Mouse (Mus musculus): ENCODE measurements at regions not wholly inside any gene's neighbourhood (a gene's known extent, or its start where the extent isn't known, plus 50 kb on each side); places are given as distances from the start of the nearest gene placed in this dataset.

DNA sequence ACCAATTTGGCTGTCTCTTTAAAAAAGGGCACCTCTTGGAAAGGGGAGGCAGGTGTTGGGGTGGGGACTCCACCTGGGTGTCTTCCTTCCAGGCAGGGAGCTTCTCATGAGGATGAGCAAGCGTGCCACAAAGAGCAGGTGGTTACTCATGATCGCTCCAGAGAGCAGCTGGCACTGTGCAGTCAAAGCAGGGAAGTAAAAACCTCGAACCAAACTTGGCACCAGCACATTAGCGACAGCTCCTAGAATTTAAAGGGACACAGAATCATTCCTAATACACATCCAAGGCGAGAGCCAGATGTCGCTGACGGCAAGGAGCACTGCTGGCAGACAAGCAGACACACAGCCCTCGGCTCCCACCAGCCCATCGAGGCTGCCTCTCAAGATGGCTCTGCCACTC lies 70.4 kb downstream of the Irx5 start:
- DNase-seq = no peak

- no peak for DNase-seq
Measured at GRCm38 (mm10) chr8:92437075-92437663, 79.7 kb downstream of the Irx5 start.

- DNase-seq = no peak
Measured at GRCm38 (mm10) chr8:92438294-92438693, 80.9 kb downstream of the Irx5 start.

- DNase-seq = no peak
Measured at GRCm38 (mm10) chr8:92439713-92440436, 82.5 kb downstream of the Irx5 start.

DNA sequence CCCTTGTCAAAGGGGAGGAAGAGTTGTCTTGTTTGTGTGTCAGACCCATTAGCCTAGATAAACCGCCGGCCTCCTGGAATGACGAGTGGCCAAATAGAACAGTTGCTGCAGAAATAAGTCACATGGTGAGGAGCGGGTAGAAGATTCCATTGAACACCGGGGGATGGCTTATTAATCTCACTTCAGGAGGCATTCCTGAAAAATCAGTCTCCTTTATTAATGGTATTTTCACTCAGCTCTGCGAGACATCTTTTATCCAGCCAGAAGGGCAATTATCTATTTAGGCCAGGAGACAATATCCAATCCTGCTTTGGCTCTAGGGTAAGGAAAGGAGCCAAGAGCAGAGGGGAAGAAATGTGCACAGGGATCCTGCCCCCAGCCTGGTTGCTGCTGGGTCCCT lies 84.7 kb downstream of the Irx5 start:
- DNase-seq = no peak

DNA sequence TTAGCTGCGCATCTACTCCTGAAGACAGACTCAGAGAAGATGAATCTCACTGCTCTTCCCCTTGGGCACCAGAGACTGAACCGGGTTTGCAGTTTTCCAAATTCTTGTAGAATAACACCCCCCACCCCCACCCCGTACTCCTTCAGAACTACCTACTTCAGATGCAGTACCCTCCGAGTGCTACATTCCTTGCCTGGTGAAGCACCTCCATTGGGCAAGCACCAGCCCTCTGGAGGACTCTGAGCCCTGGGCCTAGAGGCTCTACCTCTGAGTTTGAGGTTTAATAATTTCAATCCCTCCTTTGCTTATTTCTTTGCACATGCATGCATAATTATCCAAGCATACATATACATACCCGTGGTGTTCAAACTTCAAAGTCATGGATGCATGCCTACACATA lies 101.9 kb downstream of the Irx5 start:
- DNase-seq = no peak

DNA sequence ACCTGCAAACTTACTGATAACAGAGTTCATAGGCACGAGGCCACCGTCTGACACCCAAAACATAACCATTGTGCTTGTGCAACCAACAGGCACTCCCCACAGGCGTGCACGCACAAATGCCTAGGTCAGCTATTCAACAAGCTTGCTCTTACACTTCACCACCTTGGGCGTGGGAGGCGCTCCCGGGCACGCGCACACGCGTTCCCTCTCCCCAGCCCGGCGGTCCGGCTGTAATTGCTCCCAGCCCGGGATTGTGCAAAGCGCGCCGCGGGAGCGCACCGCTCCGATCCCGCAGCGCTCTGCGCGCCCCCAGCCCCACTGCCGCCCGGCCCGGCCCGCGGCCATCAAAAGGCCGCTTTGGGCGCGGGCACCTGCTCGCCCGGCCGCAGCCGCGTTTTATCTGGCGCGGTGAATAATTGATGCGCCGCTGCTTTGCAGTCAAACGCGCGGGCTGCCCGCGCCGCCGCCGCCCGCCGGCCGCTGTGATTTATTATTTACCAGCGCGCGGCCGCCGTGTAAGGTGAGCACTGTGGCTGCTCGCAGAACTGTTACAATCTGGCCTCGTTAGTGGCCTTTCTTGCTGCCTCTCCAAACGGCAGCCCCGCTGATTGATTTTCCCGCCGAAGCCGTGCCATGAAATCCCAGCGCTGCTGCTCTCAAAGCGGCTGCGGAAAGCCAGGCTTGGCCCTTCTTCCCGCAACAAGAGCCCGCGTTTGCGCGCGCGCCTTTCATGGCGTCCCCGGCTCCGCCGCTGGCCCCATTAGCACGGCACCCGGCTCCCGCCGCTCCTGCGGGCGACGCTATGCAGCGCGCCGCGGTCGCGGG lies 102.9 kb downstream of the Irx5 start:
- no peak for DNase-seq

GRCm38 (mm10) chr8:92469141-92470000 lies 111.9 kb downstream of the Irx5 start:
- no peak for DNase-seq

DNA sequence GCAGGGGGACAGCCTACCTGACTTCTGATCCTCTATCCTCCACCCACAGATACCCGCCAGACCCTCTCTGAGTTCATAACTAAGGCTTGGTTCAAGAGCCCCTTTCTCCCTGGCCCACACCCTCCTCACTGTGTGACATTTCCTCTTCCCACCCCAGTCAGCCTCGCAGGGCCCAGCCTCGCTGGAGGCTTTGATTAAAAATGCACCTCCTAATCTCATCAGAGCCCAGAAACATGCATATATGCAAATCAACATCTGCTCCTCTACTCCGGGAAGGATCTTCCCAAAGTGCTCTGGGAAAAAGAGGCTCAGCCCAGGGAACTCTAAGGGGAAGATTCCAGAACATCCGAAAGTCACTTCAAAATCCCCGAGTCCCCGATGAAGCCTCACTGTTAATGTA lies 114.8 kb downstream of the Irx5 start:
- DNase-seq = no peak

DNA sequence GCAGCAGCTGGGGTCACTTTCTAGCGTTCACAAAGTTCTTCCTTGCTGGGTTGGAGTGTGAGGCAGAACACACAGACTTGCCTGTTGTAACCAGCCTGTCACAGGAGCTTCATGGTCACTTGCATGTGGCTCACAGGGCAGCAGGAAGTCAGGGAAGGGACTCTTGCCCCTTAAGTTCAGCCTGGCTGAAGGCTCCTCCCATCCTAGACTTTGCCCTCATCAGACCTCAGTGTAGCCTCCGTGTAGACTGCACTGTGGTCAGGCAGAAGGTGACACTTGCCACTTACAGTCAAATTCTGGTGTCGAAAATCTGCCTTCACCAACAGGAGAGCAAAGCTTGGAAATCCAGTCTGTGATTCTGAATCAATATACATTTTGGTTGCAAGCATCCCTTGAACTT lies 115.4 kb downstream of the Irx5 start:
- DNase-seq = no peak

DNA sequence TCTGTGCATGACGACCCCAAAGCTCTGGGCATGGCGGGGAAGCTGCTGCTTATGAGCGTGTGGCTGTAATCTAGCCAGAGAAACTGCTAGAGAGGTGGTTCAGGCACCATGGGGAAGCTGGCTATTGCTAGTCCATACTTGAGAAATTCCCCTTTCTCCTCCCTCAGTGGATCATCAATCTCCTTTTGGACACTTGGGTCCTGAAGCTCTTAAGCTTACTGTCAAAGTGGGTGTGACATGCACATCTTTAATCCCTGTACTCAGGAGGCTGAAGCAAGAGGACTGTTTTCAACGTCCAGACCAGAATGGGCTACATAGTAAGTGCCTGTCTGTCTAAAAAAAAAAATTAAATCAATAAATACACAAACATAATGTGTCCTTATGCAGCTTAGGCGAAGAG lies 125.0 kb downstream of the Irx5 start:
- no peak for DNase-seq

GRCm38 (mm10) chr8:92483055-92483765 lies 125.8 kb downstream of the Irx5 start:
- no peak for DNase-seq

- no peak for DNase-seq
Measured at GRCm38 (mm10) chr8:92488526-92489159, 131.2 kb downstream of the Irx5 start.

DNA sequence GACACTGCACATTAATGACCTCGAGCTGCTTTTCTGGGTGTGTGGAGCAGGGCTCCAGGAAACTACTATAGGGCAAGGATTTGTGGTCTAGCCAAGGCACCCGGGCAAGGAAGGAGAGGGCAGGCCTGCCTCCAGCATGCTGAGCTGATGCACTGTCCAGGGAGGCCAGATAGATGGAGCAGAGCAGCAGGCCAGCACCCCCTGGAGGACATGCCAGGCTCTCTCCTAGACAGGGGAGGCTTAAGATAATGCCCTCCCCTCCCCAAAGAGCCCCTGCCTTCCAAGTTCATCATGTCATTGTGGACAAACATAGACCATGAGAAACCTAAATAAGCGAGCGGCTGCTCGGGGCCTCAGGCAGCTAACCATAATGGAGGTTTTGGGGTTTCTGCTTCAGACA lies 134.1 kb downstream of the Irx5 start:
- DNase-seq = no peak

- DNase-seq = peak; percentile 32
Measured at GRCm38 (mm10) chr8:92493403-92493802, 136.0 kb downstream of the Irx5 start.

GRCm38 (mm10) chr8:92505552-92506281 lies 148.3 kb downstream of the Irx5 start:
- DNase-seq = no peak

DNA sequence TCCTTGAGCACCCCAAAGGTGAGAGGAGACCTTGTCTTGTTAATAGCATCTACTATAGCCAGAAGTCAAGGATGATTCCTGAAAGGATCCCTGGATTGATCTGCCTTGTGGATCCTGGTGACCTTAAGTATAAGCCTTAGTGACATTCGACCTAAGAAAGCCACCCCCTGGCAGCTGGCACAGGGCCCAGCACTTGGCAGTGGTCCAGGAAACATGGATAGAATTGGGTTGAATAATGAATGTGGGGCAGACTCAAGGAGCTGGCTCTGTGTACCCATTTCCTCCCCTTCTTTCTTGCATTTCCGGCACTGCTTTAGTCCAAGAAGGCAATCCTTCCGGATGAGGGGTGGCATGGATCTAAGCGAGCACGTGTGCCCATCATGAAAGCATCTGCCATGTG lies 149.0 kb downstream of the Irx5 start:
- no peak for DNase-seq

GRCm38 (mm10) chr8:92506906-92507305 lies 149.5 kb downstream of the Irx5 start:
- DNase-seq = no peak

DNA sequence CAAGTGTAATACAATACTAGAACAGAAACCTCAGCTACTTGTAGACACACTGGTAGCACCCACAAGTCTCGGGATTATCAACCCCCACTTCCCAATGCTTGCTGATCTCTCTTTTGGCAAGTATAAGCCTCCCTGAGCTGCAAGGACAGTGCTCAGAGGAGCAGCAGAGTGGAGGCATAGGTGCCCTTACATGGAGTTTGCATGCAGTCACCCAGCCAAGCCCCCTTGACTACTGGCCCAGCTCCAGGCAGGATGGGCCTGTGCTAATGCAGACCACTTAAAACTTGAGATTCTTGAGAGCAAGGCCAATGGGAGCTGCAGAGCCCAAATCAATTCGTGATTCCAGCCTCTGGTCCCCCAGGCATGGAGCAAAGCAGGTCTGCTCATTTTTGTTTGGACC lies 158.0 kb downstream of the Irx5 start:
- no peak for DNase-seq

GRCm38 (mm10) chr8:92518031-92518430 lies 156.1 kb upstream of the Irx6 start:
- no peak for DNase-seq

DNA sequence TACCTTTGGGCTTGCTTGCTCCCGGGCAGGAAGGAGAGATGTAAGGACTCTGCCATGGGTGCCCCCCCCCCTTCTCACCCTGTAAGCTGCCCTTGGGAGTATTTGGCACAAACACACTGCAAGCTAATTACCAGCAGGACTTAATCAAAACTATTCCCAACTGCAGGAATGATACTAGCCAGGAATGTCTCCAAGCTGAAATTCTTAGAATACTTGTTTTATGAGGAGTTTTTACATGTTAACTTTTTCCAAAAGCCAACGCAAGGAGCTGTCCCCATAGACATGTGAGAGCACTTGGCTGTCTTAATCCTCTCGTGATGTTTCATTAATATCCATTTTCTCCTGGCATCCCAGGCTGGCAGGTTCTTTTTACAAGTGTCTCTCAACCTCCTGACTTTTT lies 155.6 kb upstream of the Irx6 start:
- no peak for DNase-seq
